Mouse (Mus musculus) kidney, postnatal 25 days (tissue): ENCODE measurements around the gene Sspo.

Source experiments
- DNase-seq, 2 experiments: peaks; one replicate each; pipeline ENCODE4 v3.0.0; 2021; ENCODE audit warnings: mixed read lengths in 2 of 2

Sspo gene

DNA sequence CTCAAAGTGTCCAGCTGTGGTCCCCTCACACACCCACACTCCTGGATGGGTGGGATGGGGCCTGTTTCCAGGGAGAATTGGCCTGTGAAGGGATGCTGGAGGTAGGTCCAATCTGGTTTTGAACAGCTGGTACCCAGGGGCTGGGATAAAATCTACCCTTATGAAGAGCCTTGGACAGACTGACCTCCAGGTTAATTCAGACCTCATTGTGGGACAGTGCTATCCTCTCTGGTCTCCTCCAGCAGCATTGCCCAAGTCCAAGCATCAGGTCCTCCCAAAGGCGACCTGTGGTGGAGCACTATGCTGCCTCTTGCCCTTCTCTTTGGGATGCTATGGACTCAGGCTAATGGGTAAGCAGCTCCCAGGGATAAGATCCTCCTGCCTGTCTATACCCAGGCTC is at the start of gene Sspo:
Gene Sspo, plus strand, starts transcription at position 301 of the 400 bp plus-strand sequence.
- no peak for DNase-seq

DNA sequence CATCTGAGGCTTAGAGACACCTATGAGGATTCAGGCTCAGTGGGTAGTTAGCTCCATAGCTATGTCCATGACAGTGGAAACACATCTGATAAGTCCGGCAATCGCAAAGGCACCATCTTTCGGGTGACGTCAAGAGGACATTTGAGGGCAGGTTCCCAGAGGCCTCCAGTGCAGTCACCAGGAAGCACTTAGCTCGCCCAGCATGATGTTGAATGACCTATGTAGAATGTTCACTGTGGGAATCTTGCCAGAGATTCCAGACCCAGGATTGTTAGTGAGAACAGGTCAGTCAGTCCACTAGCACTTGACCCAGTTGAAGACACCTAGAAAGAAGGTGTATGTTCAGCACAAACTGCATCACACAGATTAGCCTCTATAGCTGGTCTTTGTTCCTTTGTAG is 48.1 kb upstream of the Sspo start:
- peak in 1 of 2 experiments; percentile 54 for DNase-seq

- DNase-seq, result no peak
These were observed 44.0 kb upstream of the Sspo start for GRCm38 (mm10) chr6:48404071-48404470.

GRCm38 (mm10) chr6:48409726-48410343 is 38.2 kb upstream of the Sspo start:
- DNase-seq, result peak in 1 of 2 experiments; percentile 59

DNA sequence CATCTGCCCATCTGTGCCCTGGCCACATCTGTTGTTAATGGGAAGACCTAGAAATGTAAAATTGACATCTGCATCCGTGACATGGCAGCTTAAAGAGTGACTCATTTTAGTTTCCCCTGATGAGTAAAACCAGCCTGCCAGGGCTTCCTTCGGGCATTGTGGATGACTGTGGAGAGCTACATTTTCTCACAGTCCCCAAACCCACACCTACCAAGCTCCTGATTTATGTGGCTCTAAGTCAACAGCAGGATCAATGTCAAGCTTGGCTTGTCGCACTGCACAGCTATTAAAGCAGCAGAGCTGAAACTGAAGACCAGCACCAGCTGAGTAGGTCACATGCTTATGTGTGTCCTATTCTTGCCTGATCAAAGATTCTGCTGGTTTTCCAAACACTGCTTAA is 37.5 kb upstream of the Sspo start:
- peak in 1 of 2 experiments; percentile 34 for DNase-seq

- DNase-seq, result peak; percentile 30 to 70
These were observed 36.6 kb upstream of the Sspo start for GRCm38 (mm10) chr6:48411193-48412092.

DNA sequence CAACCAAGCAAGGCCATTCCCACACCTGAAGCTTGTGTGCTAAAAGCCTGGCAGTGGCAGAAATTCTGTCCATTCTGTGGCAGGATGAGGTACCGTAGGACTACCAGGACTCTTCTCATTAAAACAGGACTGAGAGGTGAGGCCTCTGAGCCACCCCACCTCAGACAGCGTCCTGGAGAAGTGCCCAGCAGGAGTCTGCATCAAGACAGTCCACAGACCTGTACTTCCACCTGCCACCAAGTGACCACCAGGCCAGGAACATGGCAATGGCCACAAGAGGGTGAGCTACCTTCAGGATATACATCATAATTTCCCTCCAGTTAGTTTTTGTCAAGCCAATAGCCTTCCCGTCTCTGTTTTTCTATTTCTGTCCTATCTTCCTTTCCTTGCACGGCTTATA is 35.9 kb upstream of the Sspo start:
- DNase-seq, result no peak

DNA sequence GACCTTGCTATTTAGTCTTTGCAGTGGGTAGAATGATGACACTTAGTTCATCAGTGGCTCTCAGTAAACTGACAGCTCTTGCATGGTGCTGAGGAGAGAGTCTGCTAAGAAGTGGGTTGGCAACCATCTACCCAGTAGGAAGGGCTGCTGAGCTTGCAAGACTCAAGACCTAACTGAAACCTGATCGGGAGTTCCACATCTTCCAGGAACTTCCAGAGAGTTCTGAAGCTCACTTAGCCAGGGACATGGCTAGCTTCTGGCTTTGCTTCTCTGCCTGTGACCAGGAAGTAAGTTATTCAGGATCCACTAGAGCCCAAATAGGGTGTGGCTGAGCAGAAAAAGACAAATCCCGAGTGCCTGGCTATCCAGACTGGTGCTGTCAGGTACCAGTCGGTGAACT is 35.4 kb upstream of the Sspo start:
- no peak for DNase-seq

- DNase-seq, result no peak
These were observed 34.9 kb upstream of the Sspo start for GRCm38 (mm10) chr6:48413081-48413480.

DNA sequence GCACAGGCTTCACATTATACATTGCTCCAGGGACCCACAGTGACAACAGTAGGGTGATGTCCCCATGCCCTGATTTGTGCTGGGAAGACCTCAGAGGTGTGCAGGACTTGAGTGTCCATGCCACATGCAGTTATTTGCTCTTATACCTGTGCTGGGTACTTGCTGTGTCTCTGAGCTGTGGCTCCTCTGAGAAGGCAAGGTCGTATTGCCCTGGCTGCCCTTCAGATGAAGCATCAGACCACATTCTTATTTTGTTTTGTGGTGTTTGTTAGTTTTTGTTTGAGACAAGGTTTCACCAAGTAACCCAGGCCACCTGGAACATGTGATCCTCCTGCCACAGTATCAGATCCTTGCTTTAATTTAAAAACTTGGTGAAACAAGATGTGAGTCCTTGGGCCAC is 33.1 kb upstream of the Sspo start:
- no peak for DNase-seq

DNA sequence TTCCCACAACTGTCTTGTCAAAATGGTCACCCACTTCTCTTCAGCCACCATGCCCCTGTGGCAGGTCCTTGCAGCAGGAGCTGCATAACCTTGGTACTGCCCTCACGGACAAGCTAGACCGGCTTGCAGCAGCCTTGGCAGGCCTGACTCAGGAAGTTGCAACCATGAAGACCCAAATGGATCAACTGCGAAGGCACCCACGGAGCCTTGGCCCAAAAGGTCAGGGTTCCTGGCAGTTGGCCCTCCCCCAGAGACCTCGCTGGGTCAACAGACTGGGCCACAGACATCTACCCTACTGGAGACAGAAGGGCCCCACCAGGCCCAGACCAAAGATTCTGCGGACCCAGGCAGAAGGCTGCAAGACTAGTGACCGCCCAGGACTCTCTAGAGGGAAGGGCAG is 32.4 kb upstream of the Sspo start:
- peak in 1 of 2 experiments; percentile 70 for DNase-seq

DNA sequence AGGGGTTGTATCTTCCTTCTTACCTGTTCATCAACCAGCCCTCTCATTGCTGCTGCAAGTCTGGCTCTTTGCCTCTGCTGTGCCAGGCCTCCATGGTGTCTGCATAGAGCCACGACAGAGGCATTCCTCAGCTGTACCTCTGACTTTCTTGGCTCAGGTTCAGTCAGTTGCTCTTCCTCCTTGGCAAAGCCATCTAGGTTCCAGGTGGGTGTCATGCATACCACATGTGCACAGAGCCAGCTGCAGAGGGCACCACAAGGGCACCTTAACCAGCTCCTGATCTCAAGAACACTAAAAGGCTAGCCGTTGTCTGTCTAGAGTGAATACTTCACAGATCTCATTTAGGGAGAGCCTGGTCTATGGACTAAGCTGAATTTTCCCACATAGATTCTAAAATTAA is 31.5 kb upstream of the Sspo start:
- peak; percentile 46 to 76 for DNase-seq

DNA sequence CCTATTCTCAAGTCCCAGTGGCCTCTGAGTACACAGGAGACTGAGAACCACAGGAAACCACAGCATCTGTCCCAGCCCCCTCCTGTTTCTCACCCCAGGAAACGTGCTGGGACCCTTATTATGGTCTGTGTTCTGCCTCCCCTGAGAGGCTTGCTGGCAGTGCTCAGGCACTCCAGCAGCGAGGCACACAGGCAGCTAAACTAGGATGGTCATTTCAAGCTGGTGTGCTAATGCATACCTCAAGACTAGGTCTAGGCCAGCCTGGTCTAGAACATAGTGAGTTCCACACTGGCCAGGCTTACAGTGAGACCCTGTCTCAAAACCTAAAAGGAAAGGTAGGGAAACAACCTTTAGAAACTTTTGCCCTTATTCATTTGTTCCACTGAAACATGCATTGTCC is 27.4 kb upstream of the Sspo start:
- no peak for DNase-seq

GRCm38 (mm10) chr6:48423336-48423735 is 24.7 kb upstream of the Sspo start:
- no peak for DNase-seq

DNA sequence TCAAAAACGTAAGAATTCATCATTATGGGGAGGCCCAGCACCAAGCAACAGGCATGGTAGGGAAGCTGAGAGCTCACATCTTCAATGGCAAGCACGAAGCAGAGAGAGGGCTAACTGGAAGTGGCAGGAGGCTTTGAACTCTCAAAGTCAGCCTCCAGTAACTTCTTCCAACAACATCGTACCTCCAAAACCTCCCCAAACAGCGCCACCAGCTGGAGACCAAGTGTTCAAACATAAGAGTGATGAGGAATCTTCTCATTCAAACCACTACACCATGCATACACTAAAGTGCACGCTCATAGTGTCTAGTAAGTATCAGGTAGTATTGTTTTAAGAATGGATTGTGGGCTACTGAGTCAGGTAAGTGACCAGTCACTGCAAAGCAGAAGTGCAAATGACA is 24.0 kb upstream of the Sspo start:
- no peak for DNase-seq

DNA sequence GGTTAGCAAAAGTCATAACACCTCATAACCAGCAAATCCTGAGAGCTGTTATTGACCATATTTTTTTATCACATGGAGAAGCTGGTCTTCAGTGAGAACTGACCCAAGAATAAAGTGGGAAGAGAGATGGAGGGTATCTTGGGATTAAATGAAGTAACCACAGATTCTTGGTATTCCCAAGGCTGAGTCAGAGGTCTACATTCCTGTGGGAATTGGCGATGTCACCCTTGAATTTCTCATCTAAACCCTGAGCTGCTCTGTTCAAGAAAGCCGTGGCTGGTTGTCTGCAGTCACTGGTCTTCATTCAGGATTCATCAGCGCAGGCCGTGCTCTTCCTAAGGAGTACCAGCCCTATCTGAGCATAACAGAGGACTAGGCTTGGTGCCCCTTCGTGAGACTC is 21.1 kb upstream of the Sspo start:
- DNase-seq, result no peak

DNA sequence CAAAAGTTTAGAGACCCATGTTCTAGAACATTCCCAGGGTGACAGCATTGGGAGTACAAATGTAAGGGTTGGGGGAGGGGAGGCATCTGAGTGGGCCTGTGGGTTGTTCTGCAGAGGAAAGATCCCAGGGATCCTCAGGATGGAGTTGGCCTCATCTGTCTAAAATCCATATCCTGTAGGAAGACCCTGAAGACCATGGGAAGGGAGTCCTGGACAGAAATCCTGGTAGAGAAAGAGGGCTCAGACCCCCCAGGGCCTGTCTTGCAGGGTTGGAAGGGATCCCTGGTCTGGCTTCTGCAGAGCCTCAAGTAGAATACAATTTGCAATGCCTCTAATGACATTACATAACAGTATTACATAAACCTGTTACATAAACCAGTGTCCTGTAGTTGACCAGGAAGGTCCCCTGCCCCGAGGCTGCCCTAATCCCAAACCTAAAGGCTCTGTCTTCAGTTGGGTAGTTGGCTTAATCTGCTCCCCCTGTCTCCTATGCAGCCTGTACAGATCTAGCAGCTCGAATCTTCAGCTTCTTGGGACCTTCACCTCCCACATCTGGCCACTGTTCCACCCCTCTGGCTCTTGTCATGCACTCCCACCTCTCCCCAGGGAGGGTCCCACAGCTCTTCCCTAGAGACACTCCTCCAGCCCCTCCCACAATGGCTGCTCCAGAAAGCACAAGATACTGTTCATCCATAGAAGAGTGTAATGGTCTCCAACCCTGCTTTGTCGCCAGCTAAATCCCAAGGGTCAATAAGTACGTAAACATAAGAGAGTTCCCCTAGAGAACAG is 19.1 kb upstream of the Sspo start:
- peak in 1 of 2 experiments; percentile 78 for DNase-seq

DNA sequence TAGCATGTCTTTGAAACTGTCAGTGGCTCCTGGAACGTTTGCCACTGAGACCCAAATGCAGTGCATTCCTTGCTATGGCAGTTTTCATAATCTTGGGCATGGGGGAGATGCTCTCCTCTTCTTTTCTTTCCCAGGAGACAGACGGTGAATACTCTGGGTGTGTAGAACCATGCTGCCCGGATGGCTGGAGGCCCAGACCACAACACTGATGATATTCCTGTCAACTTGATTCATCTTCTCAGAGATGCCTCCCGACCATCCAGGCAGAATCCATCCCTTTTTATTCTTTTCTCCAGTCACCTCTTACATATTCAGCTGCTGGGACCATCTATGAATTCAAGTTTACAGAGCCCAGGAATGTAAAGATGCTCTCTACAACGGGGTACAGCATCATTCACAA is 17.3 kb upstream of the Sspo start:
- DNase-seq, result no peak

GRCm38 (mm10) chr6:48432893-48433816 is 14.9 kb upstream of the Sspo start:
- DNase-seq, result no peak

GRCm38 (mm10) chr6:48434651-48435050 is 13.4 kb upstream of the Sspo start:
- DNase-seq, result peak; percentile 58

DNA sequence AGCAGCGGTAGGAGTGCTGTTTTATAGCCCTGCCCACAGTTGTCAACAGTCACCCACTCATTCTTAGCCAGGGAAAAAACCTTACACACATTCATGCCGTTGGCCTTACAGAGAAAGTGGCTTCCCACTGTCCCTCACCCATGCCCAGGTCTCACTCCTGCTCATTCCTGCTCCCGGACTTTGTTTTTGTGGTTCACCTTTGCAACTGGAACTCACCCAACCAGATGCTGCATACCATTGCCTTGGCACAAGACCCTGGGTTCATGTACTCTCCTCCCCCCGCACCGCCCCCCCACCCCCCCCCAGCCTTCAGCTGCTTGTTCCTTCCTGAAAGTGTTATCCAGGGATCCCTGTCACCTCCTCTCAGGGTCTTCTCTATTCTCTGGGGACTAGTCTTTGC is 12.9 kb upstream of the Sspo start:
- peak; percentile 79 to 90 for DNase-seq

DNA sequence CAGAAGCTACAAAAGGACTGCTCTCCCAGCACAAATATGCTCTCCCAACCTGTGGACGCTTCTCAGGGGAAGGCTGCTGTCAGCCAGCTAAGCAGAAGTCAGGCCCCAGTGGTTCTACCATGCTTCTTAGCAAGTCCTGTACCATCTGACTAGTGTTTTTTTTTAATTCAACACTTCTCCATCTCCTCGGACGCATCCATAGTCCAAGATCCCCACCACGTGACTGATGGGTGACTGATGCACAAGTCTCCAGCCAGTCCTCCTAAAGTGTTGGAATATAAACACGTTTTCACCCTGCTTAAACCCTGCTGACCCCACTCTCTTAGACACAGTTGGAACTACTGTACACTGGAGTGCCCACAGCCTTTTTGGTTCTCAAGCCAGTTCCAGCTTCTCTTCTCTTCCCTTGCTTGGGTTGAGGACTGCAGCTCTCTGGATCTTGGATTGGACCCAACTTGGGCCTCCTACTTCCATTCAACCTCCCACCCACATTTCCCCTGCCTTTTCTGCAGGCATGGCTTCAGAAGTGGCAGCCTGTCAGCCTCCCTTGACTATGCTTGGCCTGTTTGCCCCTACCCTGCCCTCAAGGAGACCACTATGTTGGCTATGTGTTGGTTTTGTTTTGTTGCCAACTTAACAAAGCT is 12.2 kb upstream of the Sspo start:
- DNase-seq, result peak; percentile 55 to 75
